ENCODE assay signal across 8 mouse cellular contexts in the genomic region with DNA sequence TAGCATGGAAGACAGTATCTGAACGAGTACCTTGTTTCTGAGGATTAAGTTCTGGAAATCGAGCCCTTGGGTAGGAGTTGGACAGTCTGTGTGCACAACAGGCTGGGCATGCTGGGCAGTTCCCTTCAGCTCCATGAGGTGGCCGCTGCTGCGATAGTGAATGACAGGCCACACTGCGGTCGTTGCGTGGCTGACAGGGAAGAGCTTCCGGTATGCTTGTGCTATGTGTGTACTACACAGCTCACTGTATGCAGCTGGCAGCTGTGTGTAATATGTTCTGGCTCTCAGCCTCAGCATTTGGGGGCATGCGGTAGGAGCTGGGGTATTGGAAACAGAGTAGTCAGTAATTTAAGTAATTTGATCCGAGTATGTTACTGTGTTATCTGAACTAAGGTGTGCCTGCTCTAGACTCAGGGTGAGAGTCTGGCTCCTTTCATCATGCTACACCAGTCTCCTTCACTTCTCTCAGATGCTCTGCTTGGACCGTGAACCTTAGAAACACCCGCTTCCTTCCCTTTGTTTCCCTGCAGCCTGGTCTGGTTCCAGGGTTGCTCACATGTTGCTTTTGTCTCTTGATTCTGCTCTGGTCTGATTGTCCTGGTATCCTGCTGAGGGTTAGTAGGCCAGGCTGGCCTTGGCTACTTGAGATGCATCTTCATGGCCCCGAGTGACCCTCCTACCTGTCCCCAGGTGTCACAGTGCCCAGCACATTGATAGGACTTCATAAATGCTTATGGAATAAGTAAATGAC. TPM values are rescaled to one million over a fixed set of nuclear protein-coding genes. Genes with fewer than 3 reads are reported as not detected.
A peak's percentile ranks its signal among the peaks of the same experiment; 100 is the strongest.
DNase-seq lines count a peak whose midpoint lies in the region; ATAC-seq and TF ChIP-seq lines count a peak whose summit lies in the region.

No protein-coding gene starts in this region.

- H3K9me3 ChIP-seq in heart, postnatal 0 days (replicated peaks; ENCODE audit: control insufficient read depth, low read length), result no peaks in the 10 kb centered on the region
- H3K9me3 ChIP-seq in liver, embryonic 12.5 days (replicated peaks), result peaks cover 7% of the 10 kb centered on the region

- H3K4me2 ChIP-seq in heart, postnatal 0 days (ENCODE audit: low read depth, low read length), result peak overlapping the region; percentile 35
- peak overlapping the region; percentile 48 for H3K4me2 ChIP-seq in liver, embryonic 12.5 days

- no peak for DNase-seq in frontal cortex, postnatal 10 days (ENCODE audit: low spot score in 2 of 2)
- peak; percentile 67 for DNase-seq in CD4-positive, CD25-positive, alpha-beta regulatory T cell, adult 2 months (ENCODE audit: low read depth, low spot score)
- DNase-seq in embryo, embryonic 11 days, result peak; percentile 56
- peak; percentile 51 for DNase-seq in heart, postnatal 0 days (ENCODE audit: low spot score)
- peak; percentile 66 for DNase-seq in naive thymus-derived CD4-positive, alpha-beta T cell, adult 2 months (ENCODE audit: low read depth)
- no peak for DNase-seq in layer of hippocampus, postnatal 14 days (ENCODE audit: low spot score in 2 of 2)

- 20% methylated on average over 13 of the region's 13 CpGs for WGBS in heart, postnatal 0 days
- WGBS in liver, embryonic 12.5 days (ENCODE audit: insufficient replicate concordance), result 33% methylated on average over 13 of the region's 13 CpGs

- H3K9ac ChIP-seq in heart, postnatal 0 days (replicated peaks; ENCODE audit: low read depth, low read length), result no peak overlapping the region
- no peak overlapping the region for H3K9ac ChIP-seq in liver, embryonic 12.5 days

- peak; percentile 60 for TF ChIP-seq CTCF in heart, postnatal 0 days (IDR thresholded peaks at IDR 0.05; ENCODE audit: low read depth)

- H3K36me3 ChIP-seq in heart, postnatal 0 days (replicated peaks; ENCODE audit: control insufficient read depth, insufficient read depth, low read length), result no peaks in the 10 kb centered on the region
- H3K36me3 ChIP-seq in liver, embryonic 12.5 days, result peaks cover 8% of the 10 kb centered on the region

- peak overlapping the region; percentile 69; the same call in 1 of the 2 replicates for H3K27ac ChIP-seq in heart, postnatal 0 days (ENCODE audit: low read depth)
- 0 out of 2 replicates have a peak overlapping the region, but pooled peaks have one; percentile 36 for H3K27ac ChIP-seq in liver, embryonic 12.5 days

- H3K4me3 ChIP-seq in heart, postnatal 0 days (ENCODE audit: low read depth, low read length), result 0 out of 2 replicates have a peak overlapping the region, but pooled peaks have one; percentile 0
- no peak overlapping the region for H3K4me3 ChIP-seq in liver, embryonic 12.5 days

- no peaks in the 10 kb centered on the region for H3K27me3 ChIP-seq in heart, postnatal 0 days (ENCODE audit: control insufficient read depth, insufficient read depth, low read length)
- H3K27me3 ChIP-seq in liver, embryonic 12.5 days (replicated peaks), result no peaks in the 10 kb centered on the region

- H3K4me1 ChIP-seq in heart, postnatal 0 days (ENCODE audit: control insufficient read depth, insufficient read depth), result peaks cover 29% of the 10 kb centered on the region
- H3K4me1 ChIP-seq in liver, embryonic 12.5 days, result peaks cover 57% of the 10 kb centered on the region

- ATAC-seq in frontal cortex, adult (ENCODE audit: low TSS enrichment), result peak; percentile 48
- peak; percentile 88 for ATAC-seq in heart, postnatal 0 days (ENCODE audit: insufficient read depth, low read depth)
- peak; percentile 49; the same call in 1 of the 2 replicates for ATAC-seq in liver, embryonic 12.5 days

- TF ChIP-seq EP300 in heart, postnatal 0 days (IDR thresholded peaks at IDR 0.05; ENCODE audit: low read depth), result no peak

RNA-seq across cellular contexts. Expression of gene Hivep1, which starts 49.8 kb away (rescaled TPM):
- 14.0 and 33.5 TPM in 2 replicates for total RNA-seq in heart, postnatal 0 days (2014; rRNA removed; ENCODE audit: low replicate concordance)
- 3.7 and 4.1 TPM in 2 replicates for polyA plus RNA-seq in heart, postnatal 0 days (2015; fragmentation: Nextera tagmentation; extraction: Ambion mirVana)
- 4.4 and 4.6 TPM in 2 replicates for polyA plus RNA-seq in liver, embryonic 12.5 days (2016; fragmentation: Nextera tagmentation; extraction: Ambion mirVana)
- total RNA-seq in layer of hippocampus, postnatal 14 days (2021), result 10 to 100 TPM; 25.6 to 27.4 TPM

Comparison
In these comparisons a context has a peak if more than half of its experiments do, and no peak if none do; other contexts are left out.
1. DNase-seq: peak in CD4-positive, CD25-positive, alpha-beta regulatory T cell, adult 2 months (single experiment), embryo, embryonic 11 days (single experiment), heart, postnatal 0 days (single experiment) and naive thymus-derived CD4-positive, alpha-beta T cell, adult 2 months (single experiment); none in frontal cortex, postnatal 10 days (0 of 2) and layer of hippocampus, postnatal 14 days (0 of 2).
2. Peak in every context shown above with its lines, with median percentiles within 50 percentile points of each other: ATAC-seq.